Mouse (Mus musculus): ENCODE results near the gene Exosc1. TPM values are rescaled to one million over a fixed set of nuclear protein-coding genes. Genes with fewer than 3 reads are reported as not detected.
A peak's percentile ranks its signal among the peaks of the same experiment; 100 is the strongest.

Gene Exosc1
- polyA plus RNA-seq, 1 experiment from 2014 or later: 61.3 TPM

DNA sequence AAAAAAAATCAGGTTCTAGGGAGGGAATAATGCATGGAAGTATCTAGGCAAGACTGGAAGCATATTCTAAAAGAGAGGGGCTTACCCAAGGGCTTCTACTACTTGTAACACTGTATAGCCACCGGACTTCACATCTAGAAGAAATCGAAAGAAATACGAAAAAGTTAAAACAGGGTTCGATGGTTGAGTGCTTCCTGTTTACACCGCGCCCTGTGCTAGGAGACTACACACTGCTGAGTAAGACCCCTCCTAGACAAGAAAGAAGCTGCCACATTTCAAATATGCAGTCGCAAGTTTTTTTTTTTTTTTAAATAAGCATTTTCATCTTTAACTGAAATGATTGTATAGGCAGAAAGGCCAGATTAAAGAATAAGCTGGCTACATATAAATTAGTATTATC is 36.4 kb upstream of the Exosc1 start:
- Histone ChIP-seq H3K36me3 (ENCODE audit: control insufficient read depth, insufficient read depth, low read length) (peaks cover 13% of the 10 kb centered on the region), H3K27me3 (ENCODE audit: control insufficient read depth, insufficient read depth, low read depth, low read length) (no peaks in the 10 kb centered on the region), H3K4me2 (ENCODE audit: low read length) (no peak overlapping the region), H3K9me3 (replicated peaks; ENCODE audit: control insufficient read depth, low read length, poor library complexity, severe bottlenecking) (no peaks in the 10 kb centered on the region), H3K4me3 (ENCODE audit: low read depth, low read length) (no peak overlapping the region), H3K9ac (ENCODE audit: low read depth, low read length) (no peak overlapping the region), H3K4me1 (ENCODE audit: control insufficient read depth, insufficient read depth, low read length) (peaks cover 3% of the 10 kb centered on the region), H3K27ac (ENCODE audit: low read length) (no peak overlapping the region)
- 95% methylated on average over 7 of the region's 7 CpGs for WGBS
- ATAC-seq: no peak

DNA sequence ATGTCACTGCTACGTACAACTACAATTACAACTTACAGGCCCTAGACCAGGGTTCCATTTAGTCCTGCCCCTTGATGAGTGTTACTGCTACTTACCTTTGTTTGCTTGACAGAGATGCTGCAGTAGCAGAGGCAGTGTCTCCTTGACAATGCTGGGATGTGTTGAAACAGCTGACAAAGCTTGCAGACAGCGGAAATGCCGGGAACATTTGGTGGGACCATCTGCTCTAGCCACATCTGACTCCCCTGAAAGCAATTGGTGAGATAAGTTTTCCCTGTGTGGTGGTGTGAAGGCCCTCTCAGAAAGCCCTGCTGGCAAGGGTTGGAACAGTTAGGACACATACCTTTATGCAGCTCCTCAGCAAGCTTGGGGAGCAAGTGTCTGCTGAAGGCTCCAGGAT is 20.4 kb upstream of the Exosc1 start:
- Histone ChIP-seq H3K4me2 (ENCODE audit: low read length) (no peak overlapping the region), H3K4me3 (ENCODE audit: low read depth, low read length) (no peak overlapping the region), H3K9ac (ENCODE audit: low read depth, low read length) (no peak overlapping the region), H3K9me3 (replicated peaks; ENCODE audit: control insufficient read depth, low read length, poor library complexity, severe bottlenecking) (no peaks in the 10 kb centered on the region), H3K27me3 (ENCODE audit: control insufficient read depth, insufficient read depth, low read depth, low read length) (no peaks in the 10 kb centered on the region), H3K4me1 (ENCODE audit: control insufficient read depth, insufficient read depth, low read length) (no peaks in the 10 kb centered on the region), H3K36me3 (ENCODE audit: control insufficient read depth, insufficient read depth, low read length) (peaks cover 50% of the 10 kb centered on the region), H3K27ac (ENCODE audit: low read length) (no peak overlapping the region)
- WGBS: 89% methylated on average over 3 of the region's 3 CpGs
- ATAC-seq: no peak

DNA sequence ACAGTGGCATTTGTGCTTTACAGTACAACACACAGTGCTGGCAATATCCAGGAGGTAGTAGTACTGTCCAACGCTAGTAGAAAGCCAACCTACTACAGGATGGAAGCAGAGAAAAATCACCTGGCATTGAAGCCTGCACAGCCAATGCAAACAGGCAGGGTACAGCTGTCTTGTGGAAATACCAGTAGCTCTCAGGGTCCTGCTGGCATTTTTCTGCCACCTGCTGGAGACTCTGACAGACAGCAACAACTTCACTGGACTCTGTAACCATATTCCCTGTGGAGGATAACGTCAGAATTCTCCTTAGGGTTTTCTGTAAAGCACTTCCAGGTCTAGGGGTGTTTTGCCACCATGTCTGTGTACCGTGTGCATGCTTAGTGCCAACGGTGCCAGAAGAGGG is 19.1 kb upstream of the Exosc1 start:
- no peaks in the 10 kb centered on the region for H3K4me1 ChIP-seq (ENCODE audit: control insufficient read depth, insufficient read depth, low read length)
- no peak overlapping the region for H3K9ac ChIP-seq (ENCODE audit: low read depth, low read length)
- no peak overlapping the region for H3K4me2 ChIP-seq (ENCODE audit: low read length)
- no peak overlapping the region for H3K4me3 ChIP-seq (ENCODE audit: low read depth, low read length)
- H3K9me3 ChIP-seq (replicated peaks; ENCODE audit: control insufficient read depth, low read length, poor library complexity, severe bottlenecking): no peaks in the 10 kb centered on the region
- no peak overlapping the region for H3K27ac ChIP-seq (ENCODE audit: low read length)
- ATAC-seq: no peak
- H3K27me3 ChIP-seq (ENCODE audit: control insufficient read depth, insufficient read depth, low read depth, low read length): no peaks in the 10 kb centered on the region
- H3K36me3 ChIP-seq (ENCODE audit: control insufficient read depth, insufficient read depth, low read length): peaks cover 55% of the 10 kb centered on the region
- 84% methylated on average over 4 of the region's 4 CpGs for WGBS

DNA sequence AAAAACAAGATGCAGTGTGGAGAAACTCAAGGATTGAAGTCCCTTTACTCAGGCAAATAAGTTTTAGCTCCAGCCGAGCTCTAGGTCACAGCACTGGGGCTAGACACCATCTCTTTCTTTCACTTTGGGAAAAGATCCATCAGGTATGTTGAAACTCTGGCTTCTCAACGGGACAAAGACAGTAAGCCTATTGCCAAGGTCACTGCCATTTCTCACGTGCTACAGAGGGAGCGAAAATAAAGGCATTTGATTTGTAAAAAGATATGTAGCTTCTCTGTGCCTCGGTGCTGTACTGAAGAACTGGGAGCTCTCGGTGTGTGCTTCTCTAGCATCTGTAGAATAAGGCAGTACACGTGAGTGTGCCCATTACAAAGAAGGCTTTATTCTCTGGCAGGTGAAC is 10.6 kb upstream of the Exosc1 start:
- H3K4me1 ChIP-seq (ENCODE audit: control insufficient read depth, insufficient read depth, low read length): no peaks in the 10 kb centered on the region
- no peaks in the 10 kb centered on the region for H3K27me3 ChIP-seq (ENCODE audit: control insufficient read depth, insufficient read depth, low read depth, low read length)
- H3K36me3 ChIP-seq (ENCODE audit: control insufficient read depth, insufficient read depth, low read length): peaks cover 66% of the 10 kb centered on the region
- H3K9ac ChIP-seq (ENCODE audit: low read depth, low read length): no peak overlapping the region
- no peak overlapping the region for H3K4me3 ChIP-seq (ENCODE audit: low read depth, low read length)
- no peak overlapping the region for H3K27ac ChIP-seq (ENCODE audit: low read length)
- H3K9me3 ChIP-seq (replicated peaks; ENCODE audit: control insufficient read depth, low read length, poor library complexity, severe bottlenecking): no peaks in the 10 kb centered on the region; the same call in 1 of the 2 replicates
- ATAC-seq: no peak
- WGBS: 92% methylated on average over 7 of the region's 7 CpGs
- H3K4me2 ChIP-seq (ENCODE audit: low read length): no peak overlapping the region

DNA sequence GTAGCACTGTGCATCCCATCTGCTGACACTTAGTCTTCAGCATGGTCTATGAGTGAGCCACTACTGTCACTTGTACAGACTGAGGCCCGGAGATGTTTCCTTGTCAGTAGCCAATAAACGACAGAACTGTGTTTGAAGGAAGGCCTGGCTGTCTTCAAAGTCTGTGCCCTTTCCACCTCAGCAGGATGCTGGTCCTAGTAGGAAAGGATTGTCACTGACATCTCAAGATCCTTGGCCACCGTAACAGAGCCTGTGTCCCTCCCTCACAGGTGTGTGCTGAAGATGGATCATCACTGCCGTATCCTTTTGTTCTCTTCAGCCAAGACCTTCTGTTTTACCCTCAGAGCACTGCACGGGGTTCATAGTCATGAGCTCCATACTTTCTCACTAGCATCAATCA is 5.3 kb upstream of the Exosc1 start:
- Histone ChIP-seq H3K4me3 (ENCODE audit: low read depth, low read length) (no peak overlapping the region), H3K4me2 (ENCODE audit: low read length) (no peak overlapping the region), H3K4me1 (ENCODE audit: control insufficient read depth, insufficient read depth, low read length) (peaks cover 11% of the 10 kb centered on the region), H3K27ac (ENCODE audit: low read length) (no peak overlapping the region), H3K9ac (ENCODE audit: low read depth, low read length) (no peak overlapping the region), H3K27me3 (ENCODE audit: control insufficient read depth, insufficient read depth, low read depth, low read length) (no peaks in the 10 kb centered on the region), H3K36me3 (ENCODE audit: control insufficient read depth, insufficient read depth, low read length) (peaks cover 30% of the 10 kb centered on the region), H3K9me3 (replicated peaks; ENCODE audit: control insufficient read depth, low read length, poor library complexity, severe bottlenecking) (no peaks in the 10 kb centered on the region)
- no peak for ATAC-seq
- 95% methylated on average over 5 of the region's 5 CpGs for WGBS

- ATAC-seq: no peak
- Histone ChIP-seq H3K36me3 (ENCODE audit: control insufficient read depth, insufficient read depth, low read length) (peaks cover 12% of the 10 kb centered on the region), H3K4me2 (ENCODE audit: low read length) (no peak overlapping the region), H3K9me3 (replicated peaks; ENCODE audit: control insufficient read depth, low read length, poor library complexity, severe bottlenecking) (no peaks in the 10 kb centered on the region), H3K4me3 (ENCODE audit: low read depth, low read length) (no peak overlapping the region), H3K4me1 (ENCODE audit: control insufficient read depth, insufficient read depth, low read length) (peaks cover 20% of the 10 kb centered on the region), H3K27me3 (ENCODE audit: control insufficient read depth, insufficient read depth, low read depth, low read length) (no peaks in the 10 kb centered on the region), H3K27ac (ENCODE audit: low read length) (no peak overlapping the region), H3K9ac (ENCODE audit: low read depth, low read length) (no peak overlapping the region)
- 91% methylated on average over 1 of the region's 1 CpGs for WGBS
Observed at GRCm38 (mm10) chr19:41935921-41936320, 2.7 kb upstream of the Exosc1 start.

DNA sequence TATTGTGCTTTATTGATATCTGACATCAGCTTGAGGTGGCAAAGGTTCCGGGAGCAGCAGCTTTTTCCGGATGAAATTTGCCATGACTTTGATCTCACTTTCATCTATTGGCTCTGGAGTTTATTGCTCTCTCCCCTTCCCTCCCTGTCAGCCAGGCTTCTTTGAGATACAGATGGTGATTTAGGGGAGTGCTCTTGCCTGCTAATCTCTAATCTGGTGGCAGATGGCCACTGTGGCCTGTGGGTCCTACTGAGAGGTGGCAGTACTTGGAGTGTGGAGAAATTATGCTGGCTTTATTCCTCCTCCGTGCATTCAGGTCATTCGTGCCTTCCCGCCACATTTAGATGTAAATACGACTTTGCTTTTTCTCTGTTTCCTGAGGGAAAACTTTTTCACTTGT is 901 bp upstream of the Exosc1 start:
- peak overlapping the region; percentile 63 for H3K9ac ChIP-seq (ENCODE audit: low read depth, low read length)
- H3K27ac ChIP-seq (ENCODE audit: low read length): no peak overlapping the region
- H3K36me3 ChIP-seq (ENCODE audit: control insufficient read depth, insufficient read depth, low read length): peaks cover 7% of the 10 kb centered on the region; the same call in 1 of the 2 replicates
- H3K9me3 ChIP-seq (replicated peaks; ENCODE audit: control insufficient read depth, low read length, poor library complexity, severe bottlenecking): no peaks in the 10 kb centered on the region
- H3K27me3 ChIP-seq (ENCODE audit: control insufficient read depth, insufficient read depth, low read depth, low read length): no peaks in the 10 kb centered on the region
- WGBS: 22% methylated on average over 6 of the region's 6 CpGs
- H3K4me3 ChIP-seq (ENCODE audit: low read depth, low read length): peak overlapping the region; percentile 53
- H3K4me1 ChIP-seq (ENCODE audit: control insufficient read depth, insufficient read depth, low read length): peaks cover 20% of the 10 kb centered on the region
- no peak for ATAC-seq
- H3K4me2 ChIP-seq (ENCODE audit: low read length): peak overlapping the region; percentile 60

DNA sequence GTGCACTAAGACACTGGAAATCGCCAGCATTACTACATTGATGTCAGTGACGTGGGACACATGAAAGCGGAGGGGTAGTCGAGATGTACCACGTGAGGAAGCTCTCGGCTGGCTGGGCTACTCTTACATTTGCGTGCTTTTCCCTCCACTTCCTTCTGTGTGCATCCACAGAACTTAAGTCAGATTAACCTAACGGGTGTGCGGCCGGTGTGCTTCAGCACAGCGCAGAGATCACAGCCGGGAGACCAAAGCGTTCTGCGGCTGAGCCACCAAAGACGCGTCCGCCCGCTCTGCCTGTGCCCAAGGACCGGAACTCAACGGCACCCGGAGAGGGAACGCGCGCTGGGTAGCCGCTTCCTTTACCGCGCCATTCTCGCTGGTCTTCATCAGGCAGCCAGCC is 537 bp downstream of the Exosc1 start:
- peaks cover 6% of the 10 kb centered on the region; the same call in 1 of the 2 replicates for H3K36me3 ChIP-seq (ENCODE audit: control insufficient read depth, insufficient read depth, low read length)
- peak; percentile 40 for ATAC-seq
- peak overlapping the region; percentile 71 for H3K9ac ChIP-seq (ENCODE audit: low read depth, low read length)
- under 1% methylated on average over 28 of the region's 28 CpGs for WGBS
- no peaks in the 10 kb centered on the region for H3K9me3 ChIP-seq (replicated peaks; ENCODE audit: control insufficient read depth, low read length, poor library complexity, severe bottlenecking)
- H3K27me3 ChIP-seq (ENCODE audit: control insufficient read depth, insufficient read depth, low read depth, low read length): no peaks in the 10 kb centered on the region
- H3K27ac ChIP-seq (ENCODE audit: low read length): peak overlapping the region; percentile 70
- H3K4me3 ChIP-seq (ENCODE audit: low read depth, low read length): peak overlapping the region; percentile 53
- peaks cover 20% of the 10 kb centered on the region for H3K4me1 ChIP-seq (ENCODE audit: control insufficient read depth, insufficient read depth, low read length)
- H3K4me2 ChIP-seq (ENCODE audit: low read length): peak overlapping the region; percentile 82

DNA sequence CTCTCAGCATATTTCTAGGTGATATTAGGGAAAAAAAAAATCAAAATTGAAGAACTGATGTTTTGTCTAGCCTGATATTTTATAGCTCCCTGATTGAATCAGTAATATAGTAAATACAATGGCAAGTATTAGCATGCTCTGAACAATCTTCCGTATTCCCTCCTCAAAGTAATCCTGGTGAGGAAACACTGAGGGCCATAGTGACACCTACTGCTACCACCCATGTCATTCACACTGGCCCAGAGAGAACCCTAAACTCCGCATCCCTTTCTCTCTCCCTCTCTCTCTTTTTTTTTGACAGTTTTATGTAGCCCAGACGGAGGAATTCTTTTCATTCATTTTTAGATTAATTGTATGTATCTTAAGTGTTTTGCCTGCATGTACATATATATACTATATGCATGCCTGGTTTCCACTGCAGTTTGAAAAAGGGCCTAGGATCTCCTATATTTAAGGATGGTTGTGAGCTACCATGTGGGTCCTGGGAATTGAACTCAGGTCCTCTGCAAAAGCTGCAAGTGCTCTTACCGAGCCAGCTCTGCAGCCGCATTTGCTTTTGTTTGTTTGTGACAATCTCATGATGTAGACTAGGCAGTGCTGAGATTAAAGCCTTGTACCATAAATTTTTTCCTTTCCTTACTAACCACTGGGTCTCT is 12.7 kb downstream of the Exosc1 start:
- peaks cover 37% of the 10 kb centered on the region for H3K36me3 ChIP-seq (ENCODE audit: control insufficient read depth, insufficient read depth, low read length)
- ATAC-seq: no peak
- 82% methylated on average over 5 of the region's 5 CpGs for WGBS

More for the DNA sequence above, 12.7 kb downstream of the Exosc1 start:
- Histone ChIP-seq H3K4me3 (ENCODE audit: low read depth, low read length) (no peak overlapping the region), H3K9me3 (replicated peaks; ENCODE audit: control insufficient read depth, low read length, poor library complexity, severe bottlenecking) (no peaks in the 10 kb centered on the region), H3K4me1 (ENCODE audit: control insufficient read depth, insufficient read depth, low read length) (no peaks in the 10 kb centered on the region), H3K27ac (ENCODE audit: low read length) (no peak overlapping the region), H3K9ac (ENCODE audit: low read depth, low read length) (no peak overlapping the region), H3K4me2 (ENCODE audit: low read length) (no peak overlapping the region), H3K27me3 (ENCODE audit: control insufficient read depth, insufficient read depth, low read depth, low read length) (no peaks in the 10 kb centered on the region)

Data from midbrain, embryonic 16.5 days (tissue).